ENCODE assay signal across 18 mouse cellular contexts in the genomic region with DNA sequence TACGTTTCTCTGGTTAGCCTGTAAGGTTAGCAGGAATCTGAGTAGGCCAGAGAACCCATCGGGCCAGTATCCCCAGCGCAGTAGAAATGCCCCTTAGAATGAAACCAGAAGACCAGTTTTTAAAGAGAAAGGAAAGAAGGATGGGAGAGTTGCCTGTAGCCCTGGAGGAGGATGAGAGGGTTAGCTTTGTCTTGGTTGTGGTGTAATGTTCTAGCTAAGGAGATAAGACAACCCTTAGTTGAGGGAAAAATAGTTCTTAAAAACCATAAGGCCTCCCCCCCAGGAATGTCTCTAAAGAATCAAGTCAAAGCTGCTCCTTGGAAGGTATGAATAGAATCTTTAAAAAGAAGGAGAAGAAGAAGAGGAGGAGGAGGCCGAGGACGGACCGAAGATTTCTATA. TPM values are rescaled to one million over a fixed set of nuclear protein-coding genes. Genes with fewer than 3 reads are reported as not detected.
DNase-seq lines count a peak whose midpoint lies in the region; ATAC-seq and TF ChIP-seq lines count a peak whose summit lies in the region.
"Had no signal": no experiment of that assay in that cellular context is flagged by ENCODE, and none has a peak within 500 bp of the region (broad histone marks: within the 10 kb centered on the region; RNA-seq: fewer than 3 reads in every experiment).

No protein-coding gene starts in this region.

- no peak for ATAC-seq in lung, postnatal 0 days
- ATAC-seq: forebrain, postnatal 0 days; inflammation-experienced regulatory T-cells, adult 6 months; Patski had no signal

- peak overlapping the region; percentile 79 for H3K4me2 ChIP-seq in lung, postnatal 0 days (replicated peaks; ENCODE audit: low read depth, low read length)
- H3K4me2 ChIP-seq: liver, embryonic 15.5 days had no signal

- no peak overlapping the region for H3K4me3 ChIP-seq in kidney, adult 2 months (ENCODE audit: insufficient read depth, low read depth, low read length)
- peak overlapping the region; percentile 10; the same call in 1 of the 2 replicates for H3K4me3 ChIP-seq in lung, postnatal 0 days (ENCODE audit: low read depth, low read length)
- peak overlapping the region; percentile 13; the same call in 1 of the 2 replicates for H3K4me3 ChIP-seq in limb, embryonic 10.5 days
- H3K4me3 ChIP-seq in layer of hippocampus, adult 2 months: no peak overlapping the region
- H3K4me3 ChIP-seq: erythroblast, embryonic 14.5 days; liver, embryonic 15.5 days had no signal

- 57% methylated on average over 6 of the region's 6 CpGs for WGBS in kidney, adult 2 months
- WGBS in lung, postnatal 0 days: 22% methylated on average over 6 of the region's 6 CpGs
- 8% methylated on average over 6 of the region's 6 CpGs for whole genome bisulfite sequencing in limb, embryonic 10.5 days

- no peaks in the 10 kb centered on the region for H3K27me3 ChIP-seq in kidney, adult 2 months (replicated peaks; ENCODE audit: control insufficient read depth, insufficient read depth, low read length)
- H3K27me3 ChIP-seq in lung, postnatal 0 days (replicated peaks; ENCODE audit: insufficient read depth, low read length): 0 out of 2 replicates have a peak, but pooled peaks cover 4% of the 10 kb centered on the region
- H3K27me3 ChIP-seq in limb, embryonic 10.5 days (ENCODE audit: low read depth, poor library complexity, severe bottlenecking): peaks cover 96% of the 10 kb centered on the region
- H3K27me3 ChIP-seq: Patski had no signal

- no peak for TF ChIP-seq EP300 in lung, postnatal 0 days (IDR thresholded peaks at IDR 0.05)

- 0 out of 2 replicates have a peak overlapping the region, but pooled peaks have one; percentile 43 for H3K9ac ChIP-seq in lung, postnatal 0 days (replicated peaks; ENCODE audit: low read depth)
- H3K9ac ChIP-seq: forebrain, postnatal 0 days; liver, embryonic 15.5 days had no signal

- H3K9me3 ChIP-seq in lung, postnatal 0 days (ENCODE audit: low read length): no peaks in the 10 kb centered on the region
- no peaks in the 10 kb centered on the region for H3K9me3 ChIP-seq in limb, embryonic 10.5 days (replicated peaks)
- H3K9me3 ChIP-seq: liver, embryonic 15.5 days had no signal

- no peak for TF ChIP-seq POLR2A in kidney, adult 2 months (IDR thresholded peaks at IDR 0.05; ENCODE audit: low read depth, low read length)

- H3K36me3 ChIP-seq in kidney, adult 2 months (ENCODE audit: control insufficient read depth, insufficient read depth, low read length): peaks cover 1% of the 10 kb centered on the region; the same call in 1 of the 2 replicates
- H3K36me3 ChIP-seq in lung, postnatal 0 days (ENCODE audit: insufficient read depth, low read length): no peaks in the 10 kb centered on the region
- no peaks in the 10 kb centered on the region for H3K36me3 ChIP-seq in limb, embryonic 10.5 days
- H3K36me3 ChIP-seq: liver, embryonic 15.5 days had no signal

- peak overlapping the region; percentile 67 for H3K27ac ChIP-seq in kidney, adult 2 months (ENCODE audit: insufficient read depth, low read depth, low read length)
- peak overlapping the region; percentile 82 for H3K27ac ChIP-seq in lung, postnatal 0 days (ENCODE audit: low read length)
- H3K27ac ChIP-seq in limb, embryonic 10.5 days: peak overlapping the region; percentile 59
- H3K27ac ChIP-seq in layer of hippocampus, adult 2 months: no peak overlapping the region
- H3K27ac ChIP-seq: liver, embryonic 15.5 days had no signal

- TF ChIP-seq CTCF in kidney, adult 2 months (conservative IDR thresholded peaks at IDR 0.05; ENCODE audit: insufficient read depth, insufficient read length, low read depth, low read length): no peak
- TF ChIP-seq CTCF in lung, postnatal 0 days (IDR thresholded peaks at IDR 0.05): no peak
- no peak for TF ChIP-seq CTCF in layer of hippocampus, adult 2 months (conservative IDR thresholded peaks at IDR 0.05)

- H3K4me1 ChIP-seq in kidney, adult 2 months (ENCODE audit: control insufficient read depth, insufficient read depth, low read length): 0 out of 2 replicates have a peak, but pooled peaks cover 7% of the 10 kb centered on the region
- no peaks in the 10 kb centered on the region for H3K4me1 ChIP-seq in lung, postnatal 0 days (ENCODE audit: insufficient read depth, low read depth, low read length)
- peaks cover 98% of the 10 kb centered on the region for H3K4me1 ChIP-seq in limb, embryonic 10.5 days
- H3K4me1 ChIP-seq: liver, embryonic 15.5 days had no signal

- DNase-seq in kidney, adult 2 months: no peak
- DNase-seq in kidney, postnatal 4 days: no peak
- DNase-seq in lung, postnatal 0 days (ENCODE audit: low spot score): no peak
- DNase-seq in lung, postnatal 36 days: no peak
- DNase-seq in limb, embryonic 10.5 days (ENCODE audit: low spot score): no peak
- no peak for DNase-seq in thymus, postnatal 0 days (ENCODE audit: low spot score)
- DNase-seq in adrenal gland, adult 18-20 months (ENCODE audit: low spot score in 2 of 2): no peak
- DNase-seq in layer of hippocampus, adult 2 months (ENCODE audit: low spot score in 2 of 2): no peak
- DNase-seq: cerebellum, adult 2 months; forebrain, postnatal 0 days; gastrocnemius, postnatal 10 days; layer of hippocampus, adult 9-11 months had no signal

RNA-seq across cellular contexts. Expression of a gene that starts 0.4 kb away (rescaled TPM):
- 10.1 and 14.1 TPM in 2 replicates for polyA plus RNA-seq in kidney, adult 2 months (2012; rRNA removed)
- polyA plus RNA-seq in lung, postnatal 0 days (2015; fragmentation: Nextera tagmentation; extraction: Ambion mirVana): 1.5 and 2.2 TPM in 2 replicates
- 0.76 and 1.0 TPM in 2 replicates for polyA plus RNA-seq in limb, embryonic 10.5 days (2016; fragmentation: Nextera tagmentation; extraction: Ambion mirVana)
- polyA plus RNA-seq in thymus, postnatal 0 days (2015; fragmentation: Nextera tagmentation; extraction: Ambion mirVana): 0.18 and 0.30 TPM in 2 replicates
- total RNA-seq in adrenal gland, adult 18-20 months (2021): 10 to 100 TPM; 17.2 to 20.7 TPM
- not detected for total RNA-seq in layer of hippocampus, adult 2 months (2021)
- total RNA-seq: forebrain, postnatal 0 days; left cerebral cortex, postnatal 25 days had no signal
- polyA plus RNA-seq: erythroblast, embryonic 14.5 days; forebrain, postnatal 0 days had no signal

RNA-seq across cellular contexts. Expression of a gene that starts 4.7 kb away (rescaled TPM):
- 12.6 and 14.6 TPM in 2 replicates for polyA plus RNA-seq in kidney, adult 2 months (2012; rRNA removed)
- 2.6 and 3.0 TPM in 2 replicates for polyA plus RNA-seq in lung, postnatal 0 days (2015; fragmentation: Nextera tagmentation; extraction: Ambion mirVana)
- 0.89 and 1.2 TPM in 2 replicates for polyA plus RNA-seq in limb, embryonic 10.5 days (2016; fragmentation: Nextera tagmentation; extraction: Ambion mirVana)
- 0.09 and 0.20 TPM in 2 replicates for polyA plus RNA-seq in thymus, postnatal 0 days (2015; fragmentation: Nextera tagmentation; extraction: Ambion mirVana)
- total RNA-seq in adrenal gland, adult 18-20 months (2021): 10 to 100 TPM; 16.3 to 22.1 TPM
- not detected for total RNA-seq in layer of hippocampus, adult 2 months (2021)
- total RNA-seq: forebrain, postnatal 0 days; left cerebral cortex, postnatal 25 days had no signal
- polyA plus RNA-seq: erythroblast, embryonic 14.5 days; forebrain, postnatal 0 days had no signal

RNA-seq across cellular contexts. Expression of a gene that starts 19.6 kb away (rescaled TPM):
- polyA plus RNA-seq in kidney, adult 2 months (2012; rRNA removed): 7.7 and 8.4 TPM in 2 replicates
- 16.8 and 17.3 TPM in 2 replicates for polyA plus RNA-seq in lung, postnatal 0 days (2015; fragmentation: Nextera tagmentation; extraction: Ambion mirVana)
- polyA plus RNA-seq in limb, embryonic 10.5 days (2016; fragmentation: Nextera tagmentation; extraction: Ambion mirVana): 5.5 and 5.9 TPM in 2 replicates
- 0.15 and 0.16 TPM in 2 replicates for polyA plus RNA-seq in thymus, postnatal 0 days (2015; fragmentation: Nextera tagmentation; extraction: Ambion mirVana)
- 10 to 100 TPM; 11.6 to 27.3 TPM for total RNA-seq in adrenal gland, adult 18-20 months (2021)
- total RNA-seq in layer of hippocampus, adult 2 months (2021): not detected
- total RNA-seq: forebrain, postnatal 0 days; left cerebral cortex, postnatal 25 days; megakaryocyte-erythroid progenitor cell, adult 5-6 weeks had no signal
- polyA plus RNA-seq: erythroblast, embryonic 14.5 days; forebrain, postnatal 0 days; inflammation-experienced regulatory T-cells, adult 6 months had no signal

RNA-seq across cellular contexts. Expression of a gene that starts 27.6 kb away (rescaled TPM):
- polyA plus RNA-seq in kidney, adult 2 months (2012; rRNA removed): 22.8 and 28.4 TPM in 2 replicates
- polyA plus RNA-seq in lung, postnatal 0 days (2015; fragmentation: Nextera tagmentation; extraction: Ambion mirVana): 16.5 and 16.9 TPM in 2 replicates
- polyA plus RNA-seq in limb, embryonic 10.5 days (2016; fragmentation: Nextera tagmentation; extraction: Ambion mirVana): 11.3 and 13.5 TPM in 2 replicates
- polyA plus RNA-seq in thymus, postnatal 0 days (2015; fragmentation: Nextera tagmentation; extraction: Ambion mirVana): 1.3 and 1.4 TPM in 2 replicates
- 10 to 100 TPM; 17.1 to 21.5 TPM for total RNA-seq in adrenal gland, adult 18-20 months (2021)
- not detected for total RNA-seq in layer of hippocampus, adult 2 months (2021)
- total RNA-seq: forebrain, postnatal 0 days; left cerebral cortex, postnatal 25 days had no signal
- polyA plus RNA-seq: erythroblast, embryonic 14.5 days; forebrain, postnatal 0 days; inflammation-experienced regulatory T-cells, adult 6 months had no signal

RNA-seq across cellular contexts. Expression of a gene that starts 30.5 kb away (rescaled TPM):
- 62.7 and 67.9 TPM in 2 replicates for polyA plus RNA-seq in kidney, adult 2 months (2012; rRNA removed)
- 7.3 and 7.4 TPM in 2 replicates for polyA plus RNA-seq in lung, postnatal 0 days (2015; fragmentation: Nextera tagmentation; extraction: Ambion mirVana)
- polyA plus RNA-seq in limb, embryonic 10.5 days (2016; fragmentation: Nextera tagmentation; extraction: Ambion mirVana): 6.1 and 7.9 TPM in 2 replicates
- polyA plus RNA-seq in thymus, postnatal 0 days (2015; fragmentation: Nextera tagmentation; extraction: Ambion mirVana): 0.10 TPM in 1 of 2 replicates, not detected in the other
- 10 to 100 TPM; 37.0 to 68.1 TPM for total RNA-seq in adrenal gland, adult 18-20 months (2021)
- not detected for total RNA-seq in layer of hippocampus, adult 2 months (2021)
- total RNA-seq: forebrain, postnatal 0 days; left cerebral cortex, postnatal 25 days; megakaryocyte-erythroid progenitor cell, adult 5-6 weeks had no signal
- polyA plus RNA-seq: erythroblast, embryonic 14.5 days; forebrain, postnatal 0 days; inflammation-experienced regulatory T-cells, adult 6 months had no signal

Comparison
In these comparisons a context has a peak if more than half of its experiments do, and no peak if none do; other contexts are left out.
1. H3K4me3 ChIP-seq: peak in lung, postnatal 0 days (single experiment) and limb, embryonic 10.5 days (single experiment); none in kidney, adult 2 months (single experiment) and layer of hippocampus, adult 2 months (single experiment).